In genomic region chrX:98919423-98919822, GRCm38 (mm10) we compare ENCODE assay signal across 10 mouse cellular contexts. TPM values are rescaled to one million over a fixed set of nuclear protein-coding genes. Genes with fewer than 3 reads are reported as not detected.
DNase-seq lines count a peak whose midpoint lies in the region; ATAC-seq and TF ChIP-seq lines count a peak whose summit lies in the region.
"Had no signal": no experiment of that assay in that cellular context is flagged by ENCODE, and none has a peak within 500 bp of the region (broad histone marks: within the 10 kb centered on the region; RNA-seq: fewer than 3 reads in every experiment).

No protein-coding gene starts in this region.

- no peak overlapping the region for H3K4me3 ChIP-seq in intestine, embryonic 14.5 days (ENCODE audit: low read depth, low read length)
- no peak overlapping the region for H3K4me3 ChIP-seq in intestine, embryonic 15.5 days (replicated peaks)
- no peak overlapping the region for H3K4me3 ChIP-seq in MEL (ENCODE audit: control insufficient read depth in 1 of 2, insufficient read depth in 1 of 2, low read depth in 2 of 2, low read length in 2 of 2)
- H3K4me3 ChIP-seq: embryonic facial prominence, embryonic 13.5 days; limb, embryonic 15.5 days had no signal

- H3K79me2 ChIP-seq in MEL (ENCODE audit: control insufficient read depth, insufficient read depth, low read length, poor library complexity): no peaks in the 10 kb centered on the region

- H3K27me3 ChIP-seq in intestine, embryonic 14.5 days (replicated peaks; ENCODE audit: control insufficient read depth, insufficient read depth, low read length): 0 out of 2 replicates have a peak, but pooled peaks cover 3% of the 10 kb centered on the region
- no peaks in the 10 kb centered on the region for H3K27me3 ChIP-seq in intestine, embryonic 15.5 days (replicated peaks)
- no peaks in the 10 kb centered on the region for H3K27me3 ChIP-seq in MEL (ENCODE audit: control insufficient read depth in 1 of 2, insufficient read depth in 2 of 2, low read length in 2 of 2)
- H3K27me3 ChIP-seq: limb, embryonic 15.5 days had no signal

- no peak overlapping the region for H3K9ac ChIP-seq in intestine, embryonic 14.5 days (ENCODE audit: low read length)
- no peak overlapping the region for H3K9ac ChIP-seq in intestine, embryonic 15.5 days
- no peak overlapping the region for H3K9ac ChIP-seq in MEL (ENCODE audit: control insufficient read depth, low read depth, low read length, poor library complexity, severe bottlenecking)
- H3K9ac ChIP-seq: embryonic facial prominence, embryonic 13.5 days; limb, embryonic 15.5 days had no signal

- ATAC-seq in intestine, embryonic 14.5 days (replicated peaks; ENCODE audit: low FRiP score, low TSS enrichment, low read depth): no peak
- ATAC-seq in intestine, embryonic 15.5 days: no peak

- H3K4me1 ChIP-seq in intestine, embryonic 14.5 days (replicated peaks; ENCODE audit: control insufficient read depth, insufficient read depth, low read length): no peaks in the 10 kb centered on the region
- no peaks in the 10 kb centered on the region for H3K4me1 ChIP-seq in intestine, embryonic 15.5 days (replicated peaks)
- H3K4me1 ChIP-seq in MEL (ENCODE audit: control insufficient read depth in 1 of 2, insufficient read depth in 2 of 2, low read length in 2 of 2): no peaks in the 10 kb centered on the region
- H3K4me1 ChIP-seq: embryonic facial prominence, embryonic 13.5 days; limb, embryonic 15.5 days had no signal

- TF ChIP-seq RAD21 in MEL (IDR thresholded peaks at IDR 0.05; ENCODE audit: low read depth, low read length): peak; percentile 50

- TF ChIP-seq CTCF in MEL (IDR thresholded peaks at IDR 0.05 in 2 of 3, conservative IDR thresholded peaks at IDR 0.05 in 1 of 3; ENCODE audit: control insufficient read depth in 1 of 3, insufficient read depth in 1 of 3, low read depth in 2 of 3, low read length in 3 of 3, poor library complexity in 1 of 3, severe bottlenecking in 1 of 3): peak in 2 of 3 experiments; percentile 33 to 57; a peak in 5 of 6 replicates

- WGBS in intestine, embryonic 14.5 days: 14% methylated on average over 6 of the region's 6 CpGs
- 24% methylated on average over 6 of the region's 6 CpGs for WGBS in intestine, embryonic 15.5 days

- no peaks in the 10 kb centered on the region for H3K36me3 ChIP-seq in intestine, embryonic 14.5 days (ENCODE audit: control insufficient read depth, insufficient read depth, low read length)
- no peaks in the 10 kb centered on the region for H3K36me3 ChIP-seq in intestine, embryonic 15.5 days
- H3K36me3 ChIP-seq in MEL (ENCODE audit: control insufficient read depth in 1 of 2, insufficient read depth in 2 of 2, low read length in 2 of 2): no peaks in the 10 kb centered on the region
- H3K36me3 ChIP-seq: embryonic facial prominence, embryonic 13.5 days; limb, embryonic 15.5 days had no signal

- TF ChIP-seq EP300 in MEL (IDR thresholded peaks at IDR 0.05; ENCODE audit: low read depth in 1 of 2, low read length in 2 of 2): no peak

- no peak for TF ChIP-seq POLR2A in MEL (IDR thresholded peaks at IDR 0.05; ENCODE audit: control insufficient read depth in 1 of 2, insufficient read depth in 1 of 2, low read depth in 1 of 2, low read length in 2 of 2, poor library complexity in 1 of 2)

- peak; percentile 50 for DNase-seq in intestine, embryonic 14.5 days (ENCODE audit: low spot score)
- peak; percentile 64 for DNase-seq in 416B (ENCODE audit: low read depth)
- peak; percentile 51 for DNase-seq in MEL (ENCODE audit: low read depth, low spot score)
- peak; percentile 9 for DNase-seq in embryo, embryonic 9.5 days (ENCODE audit: extremely low spot score)
- peak; percentile 65 for DNase-seq in lung, postnatal 10 days
- no peak for DNase-seq in spleen, postnatal 14 days (ENCODE audit: low spot score in 2 of 2)
- DNase-seq in thymus, postnatal 10 days (ENCODE audit: low spot score in 2 of 2): no peak

- H3K4me2 ChIP-seq in intestine, embryonic 14.5 days (ENCODE audit: low read length): no peak overlapping the region
- no peak overlapping the region for H3K4me2 ChIP-seq in intestine, embryonic 15.5 days (replicated peaks)
- H3K4me2 ChIP-seq: embryonic facial prominence, embryonic 13.5 days; limb, embryonic 15.5 days had no signal

- no peaks in the 10 kb centered on the region for H3K9me3 ChIP-seq in intestine, embryonic 14.5 days (ENCODE audit: control insufficient read depth, low read length)
- no peaks in the 10 kb centered on the region for H3K9me3 ChIP-seq in intestine, embryonic 15.5 days
- no peaks in the 10 kb centered on the region for H3K9me3 ChIP-seq in MEL (replicated peaks; ENCODE audit: insufficient read depth, low read length)
- H3K9me3 ChIP-seq: embryonic facial prominence, embryonic 13.5 days; limb, embryonic 15.5 days had no signal

- H3K27ac ChIP-seq in intestine, embryonic 14.5 days (ENCODE audit: low read depth): no peak overlapping the region
- H3K27ac ChIP-seq in intestine, embryonic 15.5 days: no peak overlapping the region
- no peak overlapping the region for H3K27ac ChIP-seq in MEL (ENCODE audit: control insufficient read depth, low read depth, low read length)
- H3K27ac ChIP-seq: embryonic facial prominence, embryonic 13.5 days; limb, embryonic 15.5 days had no signal

TF ChIP-seq in MEL, 35 proteins besides CTCF, POLR2A, EP300 and RAD21:
- TF ChIP-seq GATA1 (IDR thresholded peaks at IDR 0.05; ENCODE audit: low read depth, low read length) (no peak), SMC3 (IDR thresholded peaks at IDR 0.05; ENCODE audit: low read depth, low read length) (peak; percentile 65), ZC3H11A (IDR thresholded peaks at IDR 0.05; ENCODE audit: low read depth, low read length) (0 out of 2 replicates have a peak, but pooled peaks have one; percentile 24)

RNA-seq across cellular contexts. Expression of gene Yipf6, which starts 16.7 kb away (rescaled TPM):
- polyA plus RNA-seq in intestine, embryonic 14.5 days (2014; fragmentation: Nextera tagmentation; extraction: Ambion mirVana): 22.4 and 24.7 TPM in 2 replicates
- polyA plus RNA-seq in intestine, embryonic 15.5 days (2015; fragmentation: Nextera tagmentation; extraction: Ambion mirVana): 25.4 and 25.8 TPM in 2 replicates
- 15.3 and 19.0 TPM in 2 replicates for total RNA-seq in MEL (2012; rRNA removed)
- polyA plus RNA-seq in MEL (2012; ENCODE audit: insufficient read depth in 1 of 2, insufficient read length in 2 of 2, low read depth in 1 of 2, low replicate concordance in 2 of 2, missing spikeins in 1 of 2): 10 to 100 TPM in 1 of 2 experiments, not detected in 1; 20.2 TPM

RNA-seq across cellular contexts. Expression of gene Ophn1, which starts 28.6 kb away (rescaled TPM):
- polyA plus RNA-seq in intestine, embryonic 14.5 days (2014; fragmentation: Nextera tagmentation; extraction: Ambion mirVana): 11.0 and 11.5 TPM in 2 replicates
- 8.4 and 10.2 TPM in 2 replicates for polyA plus RNA-seq in intestine, embryonic 15.5 days (2015; fragmentation: Nextera tagmentation; extraction: Ambion mirVana)
- not detected in 2 replicates for total RNA-seq in MEL (2012; rRNA removed)
- not detected for polyA plus RNA-seq in MEL (2012; ENCODE audit: insufficient read depth in 1 of 2, insufficient read length in 2 of 2, low read depth in 1 of 2, low replicate concordance in 2 of 2, missing spikeins in 1 of 2)

Comparison
In these comparisons a context has a peak if more than half of its experiments do, and no peak if none do; other contexts are left out.
1. DNase-seq: peak in intestine, embryonic 14.5 days (single experiment), 416B (single experiment), MEL (single experiment), embryo, embryonic 9.5 days (single experiment) and lung, postnatal 10 days (single experiment); none in spleen, postnatal 14 days (0 of 2) and thymus, postnatal 10 days (0 of 2).